Mouse (Mus musculus) testis, postnatal 14 days (tissue): ENCODE measurements around the gene Maml2.

Experiments
- DNase-seq: peaks from one replicate; pipeline ENCODE4 v3.0.0; 2021; ENCODE audit warnings: low spot score

Maml2 gene

DNA sequence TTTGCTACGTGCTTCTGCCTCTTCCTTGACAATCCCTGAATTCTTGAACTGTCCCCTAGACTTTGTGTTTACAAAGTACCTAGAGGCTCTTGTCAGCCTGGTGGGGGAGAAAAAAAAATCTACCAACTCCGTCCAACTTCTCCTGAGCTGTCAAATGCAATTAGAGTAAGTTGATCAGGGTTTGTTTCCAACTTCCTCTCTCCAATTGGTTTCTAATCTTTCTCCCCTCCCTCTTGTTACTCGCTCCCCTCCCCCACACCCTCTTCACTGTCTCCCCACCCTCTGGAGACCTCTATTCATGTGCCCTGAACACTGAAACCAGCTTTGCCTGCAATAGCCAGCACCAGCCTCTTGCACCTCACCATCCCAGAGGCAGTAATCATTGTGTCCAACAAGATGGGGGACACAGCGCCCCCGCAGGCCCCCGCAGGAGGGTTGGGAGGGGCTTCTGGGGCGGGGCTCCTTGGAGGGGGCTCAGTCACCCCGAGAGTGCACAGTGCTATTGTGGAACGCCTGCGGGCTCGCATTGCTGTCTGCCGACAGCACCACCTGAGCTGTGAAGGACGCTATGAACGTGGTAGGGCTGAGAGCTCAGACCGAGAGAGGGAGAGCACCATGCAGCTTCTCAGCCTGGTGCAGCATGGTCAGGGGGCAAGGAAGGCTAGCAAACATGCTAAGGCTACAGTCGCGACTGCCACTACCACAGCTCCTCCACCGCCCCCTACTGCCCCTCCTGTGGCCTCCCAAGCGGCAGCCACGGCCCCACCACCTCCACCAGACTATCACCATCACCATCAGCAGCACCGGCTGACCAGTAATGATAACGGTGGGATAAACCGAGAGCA lies at the start of gene Maml2:
Gene Maml2 (plus strand): TSS at position 290 of the 845 bp plus-strand sequence.
- peak; percentile 22 for DNase-seq

DNA sequence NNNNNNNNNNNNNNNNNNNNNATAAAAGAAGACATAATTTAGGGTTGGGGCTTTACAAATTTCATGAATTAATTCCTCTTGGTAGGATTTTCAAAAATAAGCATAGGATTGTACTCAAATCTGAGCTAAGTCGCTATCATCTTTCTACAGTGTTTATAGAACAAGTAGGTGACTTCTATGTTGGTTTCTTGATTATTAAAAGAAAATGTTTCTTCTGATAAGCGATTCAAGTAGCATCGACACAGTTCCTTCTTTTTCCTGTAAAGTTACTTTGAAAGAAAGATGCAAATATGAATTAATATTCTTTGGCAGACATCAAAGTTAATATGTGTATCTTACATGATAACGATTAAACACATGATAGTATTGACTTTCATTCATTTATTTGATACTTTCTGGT lies 49.7 kb upstream of the Maml2 start:
- DNase-seq: no peak

GRCm38 (mm10) chr9:13251251-13251650 lies 46.5 kb upstream of the Maml2 start:
- DNase-seq: no peak

DNA sequence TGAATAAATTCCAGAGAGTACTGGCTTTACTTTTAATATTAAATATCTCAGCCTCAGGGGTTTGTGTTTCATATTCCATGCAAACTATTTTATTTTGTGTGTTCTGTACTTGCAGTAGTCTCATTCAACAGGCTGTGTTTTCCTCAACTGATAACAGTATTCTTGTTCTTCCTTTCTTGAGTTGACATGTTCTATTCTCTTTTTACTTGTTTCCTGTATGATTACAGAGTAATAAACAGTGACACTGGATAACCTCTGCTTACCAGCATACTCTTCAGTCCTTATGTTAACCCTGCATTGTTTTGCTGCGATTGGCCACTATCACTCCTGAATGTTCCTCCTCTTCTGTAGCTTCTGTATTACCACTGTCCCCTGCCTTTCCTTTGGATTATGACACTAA lies 41.0 kb upstream of the Maml2 start:
- DNase-seq: no peak

GRCm38 (mm10) chr9:13258173-13258572 lies 39.6 kb upstream of the Maml2 start:
- DNase-seq: no peak

DNA sequence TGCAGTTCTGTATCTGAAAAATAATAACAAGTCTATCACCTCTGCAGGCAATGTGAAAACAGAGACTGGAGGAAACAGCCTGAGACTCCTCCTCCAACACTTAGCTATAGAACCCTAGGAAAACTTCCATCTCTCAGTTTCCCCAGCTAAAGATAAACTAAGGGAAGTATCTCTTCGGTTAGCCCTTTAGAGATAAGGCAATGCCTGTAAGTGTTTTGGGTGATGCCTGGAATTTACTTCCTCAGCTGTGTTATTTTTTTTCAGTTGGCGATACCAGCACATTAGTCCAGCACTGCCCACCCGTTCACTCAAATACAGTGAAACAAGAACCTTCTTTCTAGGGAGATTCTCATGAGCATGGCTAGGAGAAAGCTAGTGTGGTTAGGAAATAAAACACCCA lies 36.8 kb upstream of the Maml2 start:
- DNase-seq: no peak

DNA sequence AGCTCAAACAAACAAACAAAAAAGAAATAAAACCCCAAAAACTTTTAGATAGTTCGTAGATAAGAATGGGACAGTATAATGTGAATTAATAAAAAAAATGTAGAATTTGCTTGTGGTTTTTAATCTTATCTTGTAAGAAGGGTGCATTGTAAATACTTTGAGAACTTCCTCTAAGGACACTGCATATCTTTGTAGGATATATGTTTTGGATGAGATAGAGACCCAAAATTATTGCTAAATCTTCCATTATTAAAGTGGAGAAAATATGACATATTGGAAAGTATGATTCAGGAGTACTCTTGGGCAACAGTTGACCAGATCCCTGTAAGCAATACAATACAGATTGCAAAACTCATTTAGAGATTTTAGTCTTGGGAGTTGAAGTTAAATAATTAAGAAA lies 24.5 kb upstream of the Maml2 start:
- DNase-seq: no peak

DNA sequence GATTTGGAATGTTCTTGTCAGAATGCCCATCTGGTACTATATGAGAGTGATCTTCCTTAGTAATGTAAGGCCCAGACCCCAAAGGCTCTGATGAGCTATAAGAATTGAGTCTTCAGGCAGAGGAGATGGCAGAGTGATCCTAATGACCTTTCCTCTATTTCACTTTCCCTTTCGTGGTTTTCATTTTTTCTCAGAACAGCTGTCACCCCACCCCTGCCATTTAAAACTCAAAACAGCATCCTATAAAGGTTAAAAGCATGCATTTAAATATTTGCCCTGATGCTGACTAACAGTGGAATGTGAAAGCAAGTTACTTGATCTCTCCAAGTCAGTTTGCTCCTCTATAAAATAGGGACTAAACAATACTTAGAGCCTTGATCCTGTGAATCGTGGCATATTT lies 10.3 kb upstream of the Maml2 start:
- no peak for DNase-seq

DNA sequence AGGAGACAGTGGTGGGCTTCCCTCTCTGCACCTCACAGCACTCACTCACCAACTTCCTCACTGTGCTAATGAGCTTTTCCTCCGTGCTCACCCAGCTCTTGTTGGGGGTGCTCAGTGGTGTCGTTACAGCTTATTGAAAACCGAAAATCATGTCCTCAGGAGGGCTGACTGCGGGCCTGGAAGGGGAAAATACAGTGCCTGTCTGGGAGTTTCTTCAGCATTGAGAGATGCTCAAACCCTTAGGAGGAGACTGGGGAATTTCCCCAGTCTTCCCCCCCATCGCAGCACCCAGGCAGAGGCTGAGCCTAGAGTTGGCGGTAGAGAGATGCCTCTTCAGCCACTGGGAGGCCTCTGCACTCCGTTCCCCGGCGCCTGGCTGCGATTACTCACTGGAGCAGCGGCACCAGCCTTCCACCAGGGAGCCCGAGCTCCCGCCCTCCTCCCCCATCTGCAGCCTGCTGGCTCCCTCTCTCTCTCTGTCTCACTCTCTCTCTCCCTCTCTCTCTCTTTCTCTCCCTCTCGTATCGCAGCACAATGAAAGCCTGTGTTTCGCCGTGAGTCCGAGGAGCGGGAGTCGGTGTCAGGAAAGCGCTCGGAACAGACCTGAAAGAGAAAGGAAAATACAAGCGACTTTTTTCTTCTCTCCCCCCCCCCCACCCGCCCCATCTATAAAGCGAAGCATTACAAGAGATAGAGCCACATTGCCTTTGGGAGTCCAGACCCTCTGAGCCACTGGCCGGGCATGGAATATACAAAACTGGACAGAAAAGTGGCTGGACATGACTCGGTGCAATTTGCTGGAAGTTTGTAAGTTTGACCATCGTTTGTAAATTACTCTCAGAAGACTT lies 1.3 kb upstream of the Maml2 start:
- peak; percentile 80 for DNase-seq

DNA sequence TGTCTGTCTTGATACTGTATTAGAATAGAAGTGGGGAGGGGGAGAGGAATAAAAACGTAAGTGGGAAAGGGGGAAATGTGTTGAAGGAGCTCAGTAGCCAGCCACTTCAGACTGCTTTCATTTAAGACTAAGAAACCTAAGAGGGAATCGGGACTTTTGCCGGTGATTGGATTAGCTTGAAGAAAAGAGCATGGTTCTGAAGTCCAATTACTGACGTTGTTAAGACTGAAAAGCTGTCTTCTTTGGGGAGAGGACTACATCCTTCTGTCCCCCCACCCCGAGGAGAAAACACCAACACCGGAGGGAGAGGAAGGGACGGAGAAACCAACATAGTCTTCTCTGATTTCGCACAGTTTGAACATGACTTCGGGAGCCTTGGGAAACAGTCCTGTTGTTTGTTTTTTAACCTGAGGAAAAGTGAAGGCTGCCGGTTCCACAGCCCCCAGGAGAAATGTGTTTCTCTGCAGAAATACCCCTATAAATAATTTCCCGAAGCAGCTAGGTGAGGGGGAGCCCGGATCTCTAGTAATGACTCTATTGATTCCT lies 562 bp upstream of the Maml2 start:
- DNase-seq: no peak

GRCm38 (mm10) chr9:13298513-13298878 lies 739 bp downstream of the Maml2 start:
- DNase-seq: no peak

DNA sequence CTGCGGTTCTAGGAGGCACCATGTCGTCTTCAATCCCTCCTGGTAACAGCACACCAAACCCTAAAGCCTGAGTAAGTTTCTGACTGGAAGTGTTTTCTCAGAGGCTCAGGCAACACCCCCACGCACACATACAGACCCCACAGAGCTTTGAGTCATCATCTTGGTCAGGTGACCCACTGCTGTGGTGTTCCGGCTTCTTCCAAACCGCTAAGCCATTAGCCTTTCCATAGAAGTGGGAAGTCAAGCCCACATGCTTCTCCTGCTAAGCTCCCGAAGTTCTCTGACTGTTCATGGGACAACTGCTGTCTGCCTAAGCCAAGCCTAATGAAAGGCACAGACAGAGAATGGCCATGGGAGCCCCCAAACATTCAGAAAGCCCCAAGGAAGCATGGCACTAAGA lies 1.4 kb downstream of the Maml2 start:
- no peak for DNase-seq

DNA sequence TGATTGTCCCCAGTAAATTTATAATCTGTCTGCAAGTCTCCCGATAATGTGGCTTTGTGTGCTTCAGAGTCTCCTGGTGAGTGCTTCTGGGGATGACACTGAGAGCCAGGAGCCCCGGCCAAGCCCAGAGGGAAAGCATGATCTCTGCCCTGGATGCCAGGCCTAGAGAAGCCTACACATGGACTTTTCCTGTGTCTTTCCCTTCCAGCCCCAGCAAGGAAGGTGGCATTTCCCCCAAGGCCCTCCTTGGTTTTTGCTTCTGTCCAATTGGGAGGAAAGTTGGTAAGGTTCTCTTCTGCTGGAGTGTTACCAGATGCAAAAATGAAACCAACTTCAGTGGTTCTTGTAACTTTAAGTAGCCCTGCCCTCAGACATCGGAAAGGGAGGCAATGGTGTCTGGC lies 2.3 kb downstream of the Maml2 start:
- DNase-seq: no peak

GRCm38 (mm10) chr9:13300891-13301782 lies 3.4 kb downstream of the Maml2 start:
- no peak for DNase-seq

DNA sequence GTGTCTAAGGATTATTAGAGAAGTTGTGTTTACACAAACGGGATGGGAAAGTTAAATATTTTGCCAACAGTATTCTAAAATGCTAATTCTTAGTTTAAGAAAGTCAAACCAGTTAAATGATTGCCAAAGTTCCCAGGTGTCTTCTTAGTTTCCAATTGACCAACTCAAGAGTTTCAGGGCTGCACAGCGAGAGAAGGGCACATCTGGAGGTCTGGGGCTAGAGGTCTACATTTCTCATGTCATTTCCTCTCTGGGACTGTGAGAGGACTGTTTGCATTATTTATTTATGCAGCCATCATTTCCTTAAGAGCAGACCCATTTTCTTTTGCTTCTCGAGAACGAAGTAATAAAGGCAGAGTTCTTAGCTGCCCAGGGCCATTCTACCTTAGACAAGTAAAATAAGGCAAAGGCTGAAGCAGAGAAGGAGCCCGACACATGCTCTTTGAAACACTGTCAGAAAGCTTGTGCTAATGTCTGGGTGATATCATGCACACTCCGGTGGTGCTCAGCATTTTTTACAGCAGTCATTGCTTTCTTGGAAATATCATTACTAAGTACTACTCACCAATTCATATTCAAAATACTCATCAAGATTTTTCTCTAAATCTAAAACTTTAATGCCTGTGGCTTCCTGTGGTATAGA lies 4.5 kb downstream of the Maml2 start:
- DNase-seq: no peak

DNA sequence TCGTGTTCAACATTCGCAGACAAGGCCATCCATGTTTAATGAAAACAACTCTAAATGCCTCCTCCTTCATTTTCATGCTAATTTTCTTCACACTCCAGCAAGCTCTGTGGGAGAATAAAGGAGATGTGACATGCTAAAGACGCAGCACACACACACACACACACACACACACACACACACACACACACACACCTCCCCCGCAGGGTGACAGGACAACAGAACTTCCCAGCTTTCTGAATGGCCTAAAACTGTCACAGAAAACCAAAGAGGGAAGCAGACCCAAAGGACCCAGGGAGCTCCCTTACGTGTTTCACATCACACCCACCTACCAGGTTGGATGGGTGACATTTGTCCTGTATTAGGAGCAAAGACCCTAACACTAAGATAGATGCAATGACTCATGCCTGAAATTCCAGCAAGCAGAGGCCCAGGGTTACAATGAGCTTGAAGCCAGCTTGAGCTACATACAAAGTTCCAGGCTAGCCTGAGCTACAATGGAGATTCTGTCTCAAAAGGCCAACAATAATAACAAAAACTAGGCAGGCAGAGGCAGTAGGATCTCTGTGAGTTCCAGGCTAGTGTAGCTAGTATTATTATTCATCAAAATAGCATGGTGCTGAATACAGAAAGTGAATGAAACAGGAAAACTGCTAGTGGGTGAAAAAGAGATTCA lies 5.5 kb downstream of the Maml2 start:
- no peak for DNase-seq

- DNase-seq: no peak
Measured at GRCm38 (mm10) chr9:13303976-13304375, 6.2 kb downstream of the Maml2 start.

DNA sequence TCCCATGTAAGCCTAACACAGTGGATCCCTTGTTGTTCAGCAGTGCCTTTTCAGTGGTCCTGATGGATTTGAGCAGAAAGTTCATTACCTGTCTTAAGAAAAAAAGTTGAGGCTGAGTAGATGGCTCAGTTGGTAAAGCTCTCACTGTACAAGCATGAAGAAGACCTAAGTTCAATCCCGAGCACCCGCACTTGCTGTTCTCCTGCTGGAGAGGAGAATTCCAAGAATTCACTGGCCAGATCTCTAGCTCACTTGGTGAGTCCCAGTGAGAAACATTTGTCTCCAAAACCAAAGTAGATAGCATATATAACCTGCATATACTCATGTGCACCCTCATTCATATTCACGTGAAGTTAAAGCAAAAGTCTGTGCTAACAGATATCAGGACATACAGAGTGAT lies 8.7 kb downstream of the Maml2 start:
- DNase-seq: no peak

DNA sequence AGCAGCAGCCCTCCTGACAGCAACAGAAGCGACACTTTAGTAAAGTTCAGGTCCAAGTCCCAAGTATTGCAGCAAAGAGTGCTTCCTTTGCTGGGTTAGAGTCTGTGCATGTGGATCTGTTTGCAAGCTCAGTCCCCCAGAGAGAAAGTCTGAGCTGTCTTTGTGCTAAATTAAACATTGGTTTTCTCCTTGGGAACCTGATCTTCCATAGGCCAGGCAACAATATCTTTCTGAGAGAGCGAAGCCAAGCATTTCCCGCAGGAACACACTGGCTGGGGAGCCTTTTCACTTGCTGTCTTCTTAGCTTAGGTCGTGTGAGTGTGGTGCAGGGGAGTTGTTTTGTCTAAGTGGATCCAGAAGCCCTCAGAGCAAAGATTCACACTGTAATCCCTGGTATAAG lies 9.5 kb downstream of the Maml2 start:
- DNase-seq: no peak

DNA sequence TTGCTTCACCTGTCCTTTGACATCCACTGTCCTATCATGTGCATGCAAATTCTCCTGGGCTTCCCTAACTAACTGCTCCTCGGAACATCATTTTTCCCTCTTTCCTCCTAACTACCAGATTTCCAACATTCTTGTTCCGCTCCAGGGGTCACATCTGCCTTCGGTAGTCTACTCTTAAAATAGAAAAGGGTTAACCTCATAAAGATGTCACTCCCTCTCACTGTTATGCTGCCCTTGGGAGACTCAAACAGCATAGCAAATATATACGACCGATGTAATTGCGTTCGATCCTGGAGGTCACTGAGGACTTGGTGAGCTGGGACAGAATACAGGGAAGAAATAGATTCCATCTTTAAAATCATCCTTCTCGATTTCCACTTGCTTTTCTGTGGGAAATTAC lies 11.0 kb downstream of the Maml2 start:
- DNase-seq: no peak

- DNase-seq: no peak
Measured at GRCm38 (mm10) chr9:13309807-13310206, 12.1 kb downstream of the Maml2 start.
